Mouse (Mus musculus): Measurements from ENCODE around the gene Nup85.
A peak's percentile ranks its signal among the peaks of the same experiment; 100 is the strongest.

Gene Nup85

DNA sequence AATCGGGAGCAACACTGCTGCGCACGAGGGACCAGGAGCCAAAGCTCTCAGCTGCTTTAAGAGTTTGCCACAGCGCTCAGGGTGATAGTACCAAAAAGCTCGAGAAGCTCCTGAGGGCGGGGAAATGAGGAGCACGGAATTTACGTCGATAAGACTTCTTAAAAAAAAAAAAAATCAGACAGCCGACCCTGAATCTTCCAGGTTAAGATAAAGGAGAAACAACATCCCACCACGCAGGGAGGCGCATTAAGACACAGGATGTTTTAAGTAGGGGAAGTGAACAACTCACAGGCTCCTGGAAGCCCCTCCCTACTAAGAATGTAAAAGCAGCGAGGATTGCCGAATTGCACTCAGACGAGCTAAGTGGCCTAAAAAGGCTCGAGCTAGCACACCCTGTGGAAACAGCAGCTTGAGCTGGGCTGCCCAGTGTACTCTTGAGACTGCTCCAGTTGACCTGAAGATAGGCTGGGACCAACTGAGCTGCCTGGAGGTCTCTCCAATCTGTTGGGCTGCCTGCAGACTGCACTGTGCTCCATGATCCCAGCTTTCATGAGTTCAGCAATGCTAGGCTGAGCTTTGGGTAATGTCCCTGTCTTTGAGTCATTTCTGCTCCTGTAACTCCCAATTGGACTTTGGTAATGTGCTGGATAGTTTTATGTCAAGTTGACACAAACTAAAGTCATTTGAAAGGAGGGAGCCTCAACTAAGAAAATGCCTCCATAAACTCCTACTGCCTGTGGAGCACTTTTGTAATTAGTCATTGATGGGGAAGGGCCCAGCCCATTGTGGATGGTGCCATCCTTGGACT, 49.1 kb downstream of the Nup85 start:
- no peak for DNase-seq (ENCODE audit: low spot score in 2 of 2)

DNA sequence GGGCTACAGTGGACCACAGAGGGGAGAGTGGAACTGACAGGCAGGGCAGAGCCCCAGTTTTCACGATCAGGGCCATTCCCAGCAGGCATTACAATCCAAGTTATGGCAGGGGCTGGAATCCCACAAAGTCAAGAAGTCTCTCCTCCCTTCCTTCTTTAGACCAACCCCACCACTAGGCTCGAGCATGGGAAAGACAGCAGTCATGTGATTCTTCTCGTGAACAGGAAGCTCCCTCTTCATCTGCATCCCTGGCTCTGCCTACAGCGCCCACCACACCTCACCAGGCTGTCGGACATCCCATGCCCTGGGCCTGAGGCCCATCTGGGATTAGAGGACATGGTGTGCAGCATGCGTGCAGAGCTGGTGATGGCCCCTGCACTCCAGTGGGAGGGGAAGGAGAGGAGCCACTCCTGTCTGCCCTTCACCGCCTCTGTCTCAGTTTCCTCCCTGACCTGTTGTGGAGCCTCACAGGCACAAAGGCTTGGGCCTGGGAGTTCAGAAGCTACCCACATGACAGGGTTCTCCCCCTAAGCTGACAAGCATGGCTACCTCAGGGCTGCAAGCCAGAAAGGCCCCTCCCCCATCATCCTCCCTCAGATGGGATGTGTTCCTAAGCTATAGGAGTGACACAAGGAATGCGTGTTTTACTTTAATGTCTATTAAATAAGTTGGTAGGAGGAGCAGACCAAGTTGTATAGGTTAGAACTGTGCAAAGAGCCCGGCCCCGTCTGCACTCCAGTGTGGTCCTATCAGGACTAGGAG, 50.3 kb downstream of the Nup85 start:
- no peak for DNase-seq (ENCODE audit: low spot score in 2 of 2)

DNA sequence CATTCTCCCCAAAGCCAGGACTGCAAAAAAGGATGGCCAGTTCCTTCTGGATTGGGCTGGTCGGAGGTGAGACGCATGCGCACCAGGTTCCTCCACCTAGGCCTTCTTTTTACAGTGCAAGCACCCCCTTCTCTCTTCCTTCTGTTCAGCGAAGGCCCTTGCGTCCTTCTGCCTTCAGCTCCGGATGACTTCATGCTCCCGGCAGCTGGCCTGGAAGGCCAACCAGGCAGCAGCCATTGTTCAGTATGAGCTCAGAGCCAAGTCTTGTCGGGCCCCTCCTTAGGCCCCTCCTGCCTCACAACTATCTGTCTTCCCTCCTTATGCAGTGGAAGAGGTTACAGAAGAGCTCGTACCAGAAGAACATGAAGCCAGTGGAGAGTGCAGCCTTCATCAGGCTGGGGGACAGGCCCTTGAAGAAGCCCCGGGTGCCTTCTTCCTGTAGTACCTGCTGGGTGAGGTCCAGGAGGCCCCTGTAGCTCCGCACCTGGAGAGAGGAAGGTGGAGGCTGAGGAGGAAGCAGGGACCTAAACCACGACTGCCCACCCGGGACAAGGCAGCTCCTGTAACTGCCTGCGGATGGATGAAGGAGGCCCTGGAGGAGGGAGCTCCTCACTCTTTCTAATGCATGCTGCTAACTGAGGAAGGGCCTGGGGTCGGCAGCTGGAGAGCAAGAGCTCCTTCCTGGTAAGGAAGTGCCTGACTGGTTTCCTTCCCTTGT, 51.0 kb downstream of the Nup85 start:
- DNase-seq (ENCODE audit: low spot score in 2 of 2): no peak

DNA sequence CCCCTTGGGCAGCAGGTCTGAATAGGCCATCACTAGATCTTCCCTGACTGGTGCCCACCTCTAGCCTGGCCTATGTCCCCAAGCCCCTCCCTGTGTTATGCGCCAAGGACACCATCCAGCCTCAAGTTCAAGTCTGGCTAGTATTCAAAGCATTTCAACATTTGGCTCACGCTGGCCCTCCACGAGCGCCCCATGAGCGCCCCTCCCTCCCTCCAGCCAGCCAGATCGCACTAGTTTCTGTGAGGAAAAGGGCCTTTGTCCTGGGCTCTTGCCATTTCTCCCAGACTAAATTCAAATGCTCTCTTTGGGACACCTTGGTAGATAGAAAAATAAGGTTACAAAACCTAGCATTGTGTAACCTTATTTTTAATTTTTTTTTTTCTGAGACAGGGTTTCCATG, 51.6 kb downstream of the Nup85 start:
- no peak for DNase-seq (ENCODE audit: low spot score in 2 of 2)

DNA sequence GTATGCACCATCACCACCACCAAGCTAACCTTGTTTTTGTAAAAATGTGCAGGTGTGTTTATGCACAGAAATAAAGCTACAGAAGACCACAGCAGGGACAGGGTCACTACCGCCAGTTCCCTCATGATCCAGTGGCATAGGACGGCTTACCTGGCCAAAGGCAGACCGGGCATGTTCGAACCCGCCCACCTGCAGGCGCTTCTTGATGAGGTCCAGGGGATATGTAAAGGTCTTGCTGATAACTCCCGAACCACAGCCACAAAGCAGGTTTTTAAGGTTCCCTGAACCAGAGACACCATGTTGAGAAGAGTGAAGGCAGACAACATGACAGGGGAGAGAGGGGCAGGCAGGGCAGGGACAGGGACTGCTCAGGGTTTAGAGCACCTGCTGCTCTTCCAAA, 52.1 kb downstream of the Nup85 start:
- no peak for DNase-seq (ENCODE audit: low spot score in 2 of 2)

DNA sequence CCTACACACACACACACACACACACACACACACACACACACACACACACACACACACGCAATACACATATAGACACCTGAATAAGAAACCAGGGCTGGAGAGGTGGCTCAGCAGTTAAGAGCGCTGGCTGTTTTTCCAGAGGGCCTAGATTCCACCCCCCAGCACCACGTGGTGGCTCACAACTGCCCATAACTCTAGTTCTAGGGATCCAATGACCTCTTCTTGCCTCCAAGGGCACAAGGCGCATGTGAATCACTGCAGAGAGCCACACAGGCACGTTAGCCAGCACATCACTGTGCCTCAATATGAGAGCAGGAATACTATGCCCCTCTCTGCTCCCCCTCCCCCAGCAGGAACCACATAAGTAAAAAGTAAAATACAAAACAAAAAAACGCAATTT, 52.7 kb downstream of the Nup85 start:
- no peak for DNase-seq (ENCODE audit: low spot score in 2 of 2)

DNA sequence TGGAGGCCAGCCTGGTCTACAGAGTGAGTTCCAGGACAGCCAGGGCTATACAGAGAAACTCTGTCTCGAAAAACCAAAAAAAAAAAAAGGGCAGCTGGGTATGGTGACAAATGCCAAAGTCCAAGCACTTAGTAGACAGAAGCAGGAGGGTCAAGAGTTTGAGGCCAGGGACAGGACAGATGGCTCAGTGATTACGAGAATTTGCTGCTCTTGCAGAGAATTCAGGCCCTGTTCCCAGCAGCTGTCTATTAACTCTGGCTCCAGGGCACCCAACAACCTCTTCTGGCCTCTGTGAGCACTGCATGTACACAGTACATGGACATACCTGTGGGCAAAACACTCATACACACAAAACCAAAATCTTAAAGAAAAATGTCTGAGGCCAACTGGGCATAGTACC, 53.8 kb downstream of the Nup85 start:
- no peak for DNase-seq (ENCODE audit: low spot score in 2 of 2)

DNA sequence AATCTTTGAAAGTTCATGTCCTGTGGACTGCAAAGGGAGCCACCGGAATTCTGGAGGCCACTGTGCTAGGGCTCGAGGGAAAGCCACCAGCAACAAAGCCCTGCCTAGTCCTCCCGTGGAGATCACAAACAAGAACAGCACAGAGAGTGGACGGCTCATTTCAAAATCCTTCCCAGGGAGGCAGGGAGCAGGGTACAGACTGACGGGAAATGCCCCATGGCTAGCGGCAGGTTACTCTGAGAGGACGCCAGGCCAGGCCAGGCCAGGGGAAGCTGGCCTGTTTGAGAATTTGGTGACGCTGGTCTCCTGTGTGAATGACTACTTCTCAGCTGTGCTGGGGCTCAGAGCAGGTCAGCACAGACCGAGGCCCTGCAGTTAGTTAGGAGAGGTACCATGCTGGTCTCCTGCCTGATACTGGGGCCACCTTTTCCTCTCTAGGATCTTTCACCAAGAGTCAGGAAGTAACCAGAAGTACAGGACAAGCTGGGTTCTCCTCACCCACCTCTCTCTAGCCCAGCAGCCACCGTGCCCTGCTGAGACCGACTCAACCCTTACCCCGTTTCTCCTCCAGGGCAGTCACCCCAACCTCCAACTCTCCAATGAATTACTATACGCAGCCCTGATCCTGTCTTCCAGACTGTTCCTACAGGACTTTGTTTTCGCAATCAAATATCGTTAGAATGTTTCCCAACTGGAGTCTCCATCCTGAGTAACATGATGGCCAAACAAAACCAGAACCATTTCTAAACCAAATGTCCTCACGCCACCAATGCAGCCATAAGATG, 54.7 kb downstream of the Nup85 start:
- no peak for DNase-seq (ENCODE audit: low spot score in 2 of 2)

DNA sequence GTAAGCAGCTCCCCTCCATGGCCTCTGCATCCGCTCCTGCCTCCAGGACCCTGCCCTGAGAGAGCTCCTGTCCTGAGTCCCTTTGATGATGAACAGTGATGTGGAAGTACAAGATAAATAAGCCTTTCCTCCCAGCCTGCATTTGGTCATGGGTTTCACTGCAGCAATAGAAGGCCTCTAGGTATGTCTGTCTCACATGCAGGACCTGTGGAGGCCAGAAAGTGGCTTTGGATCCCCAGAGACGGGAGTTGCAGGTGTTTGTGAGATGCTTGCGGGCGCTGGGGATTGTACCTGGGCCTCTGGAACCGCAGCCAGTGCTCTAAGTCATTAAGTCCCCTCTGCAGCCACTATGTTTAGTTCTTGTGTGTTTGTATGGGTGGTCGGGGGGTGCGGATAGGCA, 55.7 kb downstream of the Nup85 start:
- no peak for DNase-seq (ENCODE audit: low spot score in 2 of 2)

DNA sequence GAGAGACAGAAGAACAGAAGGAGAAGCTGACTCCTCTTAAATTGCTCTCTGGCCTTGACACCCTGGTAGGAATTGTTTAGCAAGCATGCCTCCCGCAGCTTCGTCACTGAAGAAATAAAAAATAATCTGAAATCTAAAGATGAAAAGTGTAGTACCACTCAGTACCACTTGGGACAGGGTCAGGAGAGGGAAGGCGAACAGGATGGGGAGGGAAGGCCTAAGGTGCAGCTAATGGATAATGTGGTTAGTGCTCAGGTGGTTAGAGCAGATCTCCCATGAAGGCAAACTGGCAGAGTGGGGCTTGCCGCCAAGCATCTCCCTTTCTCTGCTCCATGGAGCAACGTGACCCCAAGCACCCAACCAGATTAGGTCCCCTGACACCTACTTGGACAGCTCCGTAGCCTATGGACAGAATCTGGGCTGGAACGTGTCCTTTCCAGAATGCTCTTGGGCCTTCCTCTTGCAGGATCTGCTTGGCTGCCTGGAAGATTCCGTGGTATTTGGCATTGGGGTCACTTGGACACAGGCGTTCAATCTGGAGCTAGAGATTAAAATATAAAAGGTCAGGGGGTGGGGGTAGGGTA, 59.3 kb downstream of the Nup85 start:
- no peak for DNase-seq (ENCODE audit: low spot score in 2 of 2)

DNA sequence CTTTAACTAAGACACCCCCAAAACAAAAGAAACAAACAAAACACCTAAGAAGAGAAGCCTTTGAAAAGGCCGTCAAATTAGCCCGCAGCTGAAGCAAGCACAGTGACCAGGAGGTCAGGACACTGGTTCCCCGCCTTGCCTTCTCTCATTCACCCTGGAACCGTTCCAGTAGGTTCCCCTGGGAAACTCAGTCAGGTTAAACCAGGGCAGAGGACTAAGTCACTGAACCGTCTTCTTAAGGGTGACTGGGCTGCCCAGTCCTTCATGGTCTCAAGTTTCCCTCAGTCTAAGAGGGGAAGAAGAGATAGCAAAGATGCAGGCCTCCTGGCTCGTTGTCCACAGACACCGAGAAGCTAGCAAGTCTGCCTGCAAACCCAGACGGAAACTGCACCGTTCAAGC, 61.6 kb downstream of the Nup85 start:
- DNase-seq (ENCODE audit: low spot score in 2 of 2): no peak

DNA sequence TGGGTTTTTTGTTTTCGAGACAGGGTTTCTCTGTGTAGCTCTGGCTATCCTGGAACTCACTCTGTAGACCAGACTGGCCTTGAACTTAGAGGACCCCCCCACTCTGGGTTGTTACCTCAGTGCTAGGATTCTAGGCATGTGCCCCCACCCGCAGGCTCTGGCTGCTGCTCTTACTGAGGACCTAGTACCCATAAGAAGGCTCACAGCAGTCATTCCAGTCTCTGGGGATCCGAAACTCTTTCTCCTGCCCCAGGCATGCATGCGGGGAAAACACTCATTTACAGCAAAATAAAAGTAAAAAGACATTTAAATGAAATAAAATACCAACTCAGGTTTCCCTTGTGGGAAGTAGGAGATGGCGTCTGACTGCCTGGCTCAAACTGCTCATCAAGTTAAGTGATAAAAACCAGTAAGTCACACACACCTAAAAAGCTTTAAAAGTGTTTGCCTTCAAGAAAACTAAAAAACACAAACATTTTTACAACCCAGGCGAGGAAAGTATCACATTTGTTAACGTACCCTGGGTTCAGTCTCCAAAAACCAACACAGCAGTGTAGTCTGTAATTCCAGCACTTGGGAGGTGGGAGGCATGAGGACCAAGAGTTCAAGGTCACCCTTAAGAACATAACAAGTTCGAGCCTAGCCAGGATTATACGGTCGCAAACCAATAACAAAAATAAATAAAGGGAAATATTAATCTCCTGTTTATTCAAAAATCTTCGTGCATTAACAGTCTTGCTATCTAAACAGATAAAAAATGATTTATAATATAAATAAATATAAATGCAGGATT, 62.8 kb downstream of the Nup85 start:
- no peak for DNase-seq (ENCODE audit: low spot score in 2 of 2)

DNA sequence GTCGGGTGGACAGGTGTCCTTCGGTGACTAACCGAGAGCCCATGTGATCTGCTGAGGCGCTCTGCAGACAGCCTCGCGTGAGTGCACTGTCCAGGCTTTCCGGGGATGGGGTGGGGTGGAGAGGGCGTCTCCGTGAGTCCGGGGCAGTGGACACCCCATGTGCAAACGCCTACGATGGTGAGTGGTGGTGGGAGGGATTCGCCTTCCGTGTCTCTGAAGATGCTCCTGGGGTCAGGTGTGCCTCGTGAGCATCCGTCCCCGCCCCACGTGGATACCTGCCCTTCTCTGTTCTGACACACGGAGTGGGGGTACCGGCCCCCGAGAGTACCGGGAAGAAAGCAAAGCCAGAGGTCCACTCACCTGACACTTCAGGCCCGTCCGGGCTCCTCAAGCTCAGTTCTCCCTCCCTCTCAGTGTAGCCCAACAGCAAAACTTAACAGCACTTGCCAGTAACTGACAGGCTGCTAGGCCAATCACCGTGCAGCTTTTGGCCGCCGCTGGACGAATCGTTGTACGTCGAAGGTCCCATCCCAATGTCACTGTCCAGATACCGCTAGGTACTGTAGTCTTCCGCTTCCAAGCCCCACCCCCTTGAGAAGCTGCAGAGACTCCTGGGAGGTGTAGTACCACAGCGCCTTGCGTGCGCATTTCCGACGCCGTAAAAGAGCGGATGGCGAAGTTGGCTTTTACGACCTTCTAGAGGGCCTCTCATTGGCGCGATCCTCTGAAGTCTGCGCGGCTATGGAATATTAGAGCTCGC, 63.7 kb downstream of the Nup85 start, which contains the start of gene Slc25a19:
TSS of gene Slc25a19 (minus strand) at position 591 of the 760 bp plus-strand sequence.
- peak; percentile 99 to 100 for DNase-seq (ENCODE audit: low spot score in 2 of 2)

DNA sequence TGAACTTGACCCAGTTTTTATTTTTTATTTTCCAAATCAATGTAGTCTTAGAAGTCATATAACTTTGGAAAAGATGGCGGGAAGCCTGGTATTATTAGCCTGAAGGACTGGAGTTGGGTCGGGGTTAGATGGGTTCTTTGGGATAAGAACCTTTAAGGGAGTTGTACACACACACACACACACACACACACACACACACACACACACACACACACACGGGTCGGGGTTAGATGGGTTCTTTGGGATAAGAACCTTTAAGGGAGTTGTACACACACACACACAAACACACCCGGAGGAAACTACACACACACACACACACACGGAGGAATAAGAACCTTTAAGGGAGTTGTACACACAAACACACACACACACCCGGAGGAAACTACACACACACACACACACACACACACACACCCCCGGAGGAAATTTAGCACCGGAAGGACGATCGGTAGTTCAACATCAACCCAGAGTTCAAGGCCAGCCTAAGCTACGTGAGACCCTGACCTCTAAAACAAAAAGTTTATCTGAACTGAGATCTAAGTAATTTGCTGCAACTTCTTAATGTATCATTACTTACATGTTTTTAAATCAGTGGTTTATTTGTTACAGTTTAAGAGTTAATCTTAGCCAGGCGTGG, 64.3 kb downstream of the Nup85 start:
- no peak for DNase-seq (ENCODE audit: low spot score in 2 of 2)

DNA sequence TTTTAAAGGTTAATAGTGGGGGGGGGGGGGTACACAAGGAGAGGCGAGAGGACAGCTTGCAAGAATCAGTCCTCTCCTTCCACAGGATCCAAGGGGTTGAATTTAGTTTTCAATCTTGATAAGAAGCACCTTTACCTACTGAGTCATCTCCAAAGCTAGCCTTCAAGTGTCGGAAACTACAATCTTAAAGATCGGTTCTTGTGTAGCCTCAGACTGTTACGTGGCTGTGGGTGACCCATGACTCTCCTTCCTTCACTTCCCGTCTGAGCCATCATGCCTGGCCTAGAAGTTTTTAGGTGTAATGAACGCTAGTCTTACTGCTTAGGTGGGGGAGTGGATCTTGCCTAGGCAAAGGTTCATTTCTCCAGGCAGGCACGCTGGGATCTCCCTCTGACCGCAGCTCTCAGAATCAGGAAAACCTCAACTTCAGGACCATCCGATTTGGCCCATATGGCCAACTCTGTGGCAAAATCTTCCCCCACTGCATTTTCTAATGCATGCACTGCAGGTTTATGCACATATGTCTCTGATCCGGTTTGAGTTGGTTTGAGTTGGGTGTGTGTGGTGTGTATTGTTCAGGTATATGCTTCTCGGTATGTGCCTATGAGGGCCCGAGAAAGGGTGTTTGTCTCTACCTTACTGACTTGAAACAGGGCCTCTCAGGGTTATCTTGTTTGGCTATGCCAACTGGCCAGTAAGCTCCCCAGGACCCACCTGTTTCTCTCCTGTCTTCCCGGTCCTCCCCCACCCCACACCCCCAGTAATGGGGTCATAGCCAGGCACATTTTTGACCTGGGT, 65.7 kb downstream of the Nup85 start:
- DNase-seq (ENCODE audit: low spot score in 2 of 2): no peak

DNA sequence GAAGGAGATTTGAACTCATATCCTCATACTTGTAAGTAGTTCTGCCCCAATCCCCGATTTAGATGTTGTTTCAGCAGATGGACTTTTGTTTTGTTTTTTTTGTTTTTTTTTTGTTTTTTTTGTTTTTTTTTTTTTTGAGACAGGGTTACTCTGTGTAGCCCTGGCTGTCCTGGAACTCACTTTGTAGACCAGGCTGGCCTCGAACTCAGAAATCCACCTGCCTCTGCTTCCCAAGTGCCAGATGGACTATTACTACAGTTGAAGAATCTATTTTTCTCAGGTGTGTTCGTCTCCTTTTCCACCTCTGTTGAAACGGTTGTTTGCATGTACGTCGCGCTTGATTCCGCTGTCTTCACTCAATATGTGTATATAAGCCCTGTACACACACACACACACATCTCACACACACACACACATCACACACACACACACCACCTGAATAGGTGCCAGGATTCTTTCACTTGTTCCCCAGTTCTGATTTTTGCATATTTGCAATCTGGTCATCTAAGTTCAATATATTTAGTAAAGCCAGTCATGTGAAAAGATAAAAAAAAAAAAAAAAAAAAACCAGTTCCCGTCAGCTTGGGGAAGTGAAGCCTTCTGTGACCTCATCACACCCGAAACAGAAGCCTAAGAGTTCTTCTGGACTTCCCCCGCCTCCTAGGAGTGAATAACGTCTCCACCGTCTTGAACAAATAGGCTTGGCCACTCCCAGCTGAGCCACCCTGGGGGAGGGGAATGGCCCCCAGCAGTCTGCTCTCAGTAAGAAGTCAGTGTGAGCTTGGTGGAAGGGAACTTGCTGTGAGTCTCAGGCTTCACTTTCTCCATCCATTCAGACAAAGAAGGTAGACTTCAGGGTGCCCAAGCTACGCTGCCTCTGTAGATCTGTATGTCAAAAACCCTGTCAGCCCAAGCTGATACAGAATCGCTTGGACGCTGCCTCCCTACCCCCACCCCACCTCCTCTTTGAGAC, 66.6 kb downstream of the Nup85 start:
- DNase-seq (ENCODE audit: low spot score in 2 of 2): peak in 1 of 2 experiments; percentile 39

DNA sequence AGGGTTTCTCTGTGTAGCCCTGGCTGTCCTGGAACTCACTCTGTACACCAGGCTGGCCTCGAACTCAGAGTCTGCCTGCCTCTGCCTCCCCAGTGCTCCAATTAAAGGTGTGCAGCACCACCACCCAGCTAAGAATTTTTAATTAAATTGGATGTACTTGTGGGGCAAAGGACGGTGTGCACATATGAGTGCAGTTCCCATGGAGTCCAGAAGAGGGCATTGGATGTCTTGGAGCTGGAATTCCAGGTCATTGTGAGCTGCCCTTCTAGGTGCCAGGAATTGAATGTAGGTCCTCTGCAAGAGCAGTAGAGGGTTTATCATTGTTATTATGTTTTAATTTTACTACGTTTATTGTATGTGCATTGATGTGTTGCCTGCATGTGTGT, 67.3 kb downstream of the Nup85 start:
- peak in 1 of 2 experiments; percentile 45 for DNase-seq (ENCODE audit: low spot score in 2 of 2)

Data from left cerebral cortex, adult 9 months (tissue).